Mouse (Mus musculus) testis, adult 2 months (tissue): Measurements from ENCODE around the gene Adgrd1.

ENCODE experiments used
- CTCF ChIP-seq: fragments of 200-500 bp; IDR thresholded peaks from 2 replicates; pipeline ENCODE4 v1.5.1; 2012; ENCODE audit warnings: low read depth, mild to moderate bottlenecking, inconsistent platforms, low read length, moderate library complexity; ENCODE audit not compliant: control insufficient read depth, insufficient read depth, insufficient replicate concordance
- POLR2A ChIP-seq: fragments of 200-500 bp; IDR thresholded peaks from 2 replicates; pipeline ENCODE4 v1.6.1; 2012; ENCODE audit warnings: low read depth, mild to moderate bottlenecking, inconsistent platforms, low read length, moderate library complexity; ENCODE audit not compliant: control insufficient read depth

DNA sequence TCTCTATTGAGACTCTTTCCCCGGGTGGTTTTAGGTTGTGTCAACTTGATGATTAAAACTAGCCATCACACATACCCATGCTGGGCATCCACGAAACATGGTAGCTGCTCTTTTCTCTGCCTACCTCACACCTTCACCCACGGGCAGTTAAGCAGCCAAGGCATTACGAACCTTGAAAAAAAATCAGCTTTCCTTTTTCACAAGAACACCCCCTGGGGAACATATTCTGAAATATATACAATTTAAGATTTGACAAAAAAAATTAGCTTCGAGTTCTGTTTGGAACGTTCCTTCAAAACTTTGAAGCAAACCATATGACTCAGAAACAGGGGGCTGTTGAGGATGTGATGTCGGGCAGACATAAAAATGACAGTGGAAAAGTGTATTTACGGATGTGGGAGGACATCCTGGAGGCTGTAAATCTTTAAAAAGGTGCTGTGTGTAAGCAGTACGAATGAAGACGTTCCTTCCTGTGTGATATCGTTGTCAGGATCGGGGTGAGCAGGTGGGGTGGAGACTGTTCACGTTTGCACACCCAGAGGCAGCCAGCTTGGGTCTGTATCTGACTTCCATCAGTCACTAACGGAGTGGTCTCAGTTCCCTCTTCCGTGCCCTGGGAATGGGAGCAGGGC lies 25.2 kb downstream of the Adgrd1 start:
- TF ChIP-seq CTCF (no peak), POLR2A (no peak)
